Mouse (Mus musculus): ENCODE measurements around the gene Fermt2.

GRCm38 (mm10) chr14:45442781-45443560 is 86.9 kb downstream of the Fermt2 start:
- TF ChIP-seq POLR2A (IDR thresholded peaks at IDR 0.05; ENCODE audit: borderline replicate concordance, extremely low read depth, low read depth, low read length): no peak
- TF ChIP-seq CTCF (IDR thresholded peaks at IDR 0.05; ENCODE audit: insufficient read depth, low read length): no peak

Data from lung, adult 2 months (tissue).